Mouse (Mus musculus) E14TG2a.4 (cell line): ENCODE measurements around the gene Peli2.
"Not testable (repeated sequence)": the region's sequence is repeated elsewhere in the genome, so short reads cannot be mapped to it uniquely, and the experiment has no call there.

Experiments
- H3K27me3 ChIP-seq: 2 replicates; pipeline ENCODE4 v1.6.1; 2014; ENCODE audit warnings: low read length, control low read depth; ENCODE audit not compliant: insufficient read depth
- H3K36me3 ChIP-seq: 2 replicates; pipeline ENCODE4 v1.6.1; 2014; ENCODE audit warnings: low read length, control low read depth; ENCODE audit not compliant: insufficient read depth
- H3K4me1 ChIP-seq: replicated peaks from 2 replicates; pipeline ENCODE4 v1.6.1; 2014; ENCODE audit warnings: low read depth, low read length, control low read depth
- H3K4me3 ChIP-seq: replicated peaks from 2 replicates; pipeline ENCODE4 v1.5.1; 2014; ENCODE audit warnings: mild to moderate bottlenecking, low read length
- H3K9me3 ChIP-seq: 2 replicates; pipeline ENCODE4 v1.6.1; 2014; ENCODE audit warnings: low read length, control low read depth
- CTCF ChIP-seq: conservative IDR thresholded peaks from 2 replicates; pipeline ENCODE4 v1.5.1; 2014; ENCODE audit warnings: low read length
- NANOG ChIP-seq: IDR thresholded peaks from 2 replicates; pipeline ENCODE4 v1.6.1; 2014; ENCODE audit warnings: borderline replicate concordance, low read length, mixed read lengths
- POU5F1 ChIP-seq: IDR thresholded peaks from 2 replicates; pipeline ENCODE4 v1.6.1; 2014; ENCODE audit warnings: low read length, borderline replicate concordance

Gene Peli2

DNA sequence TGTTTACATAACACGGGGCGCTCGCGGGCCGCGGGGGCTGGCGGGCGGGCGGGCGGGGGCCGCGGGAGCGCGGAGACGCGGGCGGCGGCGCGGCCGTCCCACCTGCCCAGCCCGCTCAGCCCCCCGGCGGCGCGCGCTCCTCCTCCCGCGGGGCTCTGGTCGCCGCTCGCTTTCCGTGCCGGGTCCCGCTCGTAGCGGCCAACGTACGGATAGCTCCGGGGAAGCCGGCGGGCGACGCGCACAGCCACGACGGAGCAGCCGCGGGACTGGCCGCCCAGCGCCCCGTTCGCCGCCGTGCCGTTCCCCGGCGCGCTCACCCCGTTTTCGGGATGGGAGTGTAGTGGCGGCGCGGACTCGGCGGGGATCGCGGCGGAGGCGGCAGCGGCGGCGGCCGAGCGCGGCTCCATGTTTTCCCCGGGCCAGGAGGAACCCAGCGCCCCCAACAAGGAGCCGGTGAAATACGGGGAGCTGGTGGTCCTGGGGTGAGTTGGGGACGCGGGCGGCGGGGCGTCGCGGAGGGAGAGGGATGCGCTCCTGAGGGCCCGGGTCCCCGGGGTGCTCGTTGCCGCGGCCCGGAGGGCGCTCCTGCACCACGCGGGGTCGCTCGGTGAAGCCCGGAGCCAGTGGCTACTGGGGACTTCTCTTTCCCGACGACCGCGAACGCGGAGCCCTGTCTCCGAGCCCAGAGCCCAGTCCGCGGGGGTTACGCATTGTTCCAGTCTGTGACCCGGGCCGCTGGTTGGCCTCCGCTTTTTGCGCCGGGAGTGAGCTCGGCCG, at the start of gene Peli2:
Gene Peli2, plus strand, starts transcription at position 72 of the 777 bp plus-strand sequence.
- Histone ChIP-seq H3K36me3 (no peaks in the 10 kb centered on the region), H3K9me3 (no peaks in the 10 kb centered on the region), H3K27me3 (peaks cover 55% of the 10 kb centered on the region), H3K4me1 (peaks cover 27% of the 10 kb centered on the region), H3K4me3 (peak within 1 kb of the TSS; percentile 84)
- no peak for TF ChIP-seq NANOG
- TF ChIP-seq CTCF = no peak
- no peak for TF ChIP-seq POU5F1

GRCm38 (mm10) chr14:48072104-48072503, 48.5 kb upstream of the Peli2 start:
- Histone ChIP-seq H3K4me3 (no peak overlapping the region), H3K4me1 (no peaks in the 10 kb centered on the region), H3K36me3 (no peaks in the 10 kb centered on the region), H3K27me3 (no peaks in the 10 kb centered on the region), H3K9me3 (no peaks in the 10 kb centered on the region)
- TF ChIP-seq POU5F1 = no peak
- TF ChIP-seq NANOG = no peak
- no peak for TF ChIP-seq CTCF

DNA sequence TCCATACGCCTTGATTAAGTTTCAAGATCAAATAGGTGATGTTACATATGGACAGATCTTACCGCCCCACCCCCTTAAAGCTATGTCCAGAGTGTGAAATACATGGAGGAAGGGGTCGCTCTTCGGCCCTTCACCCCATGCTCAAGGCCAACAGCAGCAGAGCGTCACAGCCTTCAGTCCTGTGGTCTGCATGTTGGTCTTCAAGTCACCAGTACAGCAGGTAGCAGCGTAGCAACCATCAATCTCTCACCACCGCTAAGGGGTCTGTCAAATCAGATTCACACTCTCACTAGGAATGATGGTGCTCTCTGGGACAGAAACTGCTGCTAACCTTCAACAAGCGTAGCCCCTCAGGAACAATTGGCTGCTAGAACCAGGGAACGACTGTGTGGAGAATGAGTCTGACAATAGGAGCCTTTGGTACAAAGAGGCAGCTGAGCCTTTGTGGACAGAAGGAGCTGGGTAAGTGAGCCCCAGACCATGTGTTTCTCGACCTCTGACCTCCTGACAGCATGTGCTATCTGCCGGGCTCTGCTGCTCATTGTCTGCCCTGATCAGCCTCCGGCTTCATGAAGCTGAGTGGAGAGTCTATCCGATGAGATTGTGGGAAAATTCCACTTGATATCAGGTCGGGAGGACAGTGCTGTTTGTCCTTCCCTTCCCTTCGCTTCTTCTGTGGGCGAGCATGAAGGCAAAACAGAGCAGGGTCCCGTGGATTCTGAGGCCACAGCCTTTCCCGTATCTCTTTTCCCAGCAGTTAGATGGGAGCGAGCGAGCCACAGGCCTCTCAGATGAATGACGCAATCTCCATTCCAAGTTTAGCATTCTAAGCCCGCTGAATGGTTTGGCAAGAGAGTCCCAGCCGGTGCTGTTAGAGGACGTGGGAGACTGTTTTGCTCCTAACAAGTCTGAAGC, 47.1 kb upstream of the Peli2 start:
- Histone ChIP-seq H3K36me3 (no peaks in the 10 kb centered on the region), H3K4me1 (no peaks in the 10 kb centered on the region), H3K9me3 (no peaks in the 10 kb centered on the region), H3K4me3 (no peak overlapping the region), H3K27me3 (no peaks in the 10 kb centered on the region)
- TF ChIP-seq CTCF (no peak), NANOG (no peak), POU5F1 (no peak)

DNA sequence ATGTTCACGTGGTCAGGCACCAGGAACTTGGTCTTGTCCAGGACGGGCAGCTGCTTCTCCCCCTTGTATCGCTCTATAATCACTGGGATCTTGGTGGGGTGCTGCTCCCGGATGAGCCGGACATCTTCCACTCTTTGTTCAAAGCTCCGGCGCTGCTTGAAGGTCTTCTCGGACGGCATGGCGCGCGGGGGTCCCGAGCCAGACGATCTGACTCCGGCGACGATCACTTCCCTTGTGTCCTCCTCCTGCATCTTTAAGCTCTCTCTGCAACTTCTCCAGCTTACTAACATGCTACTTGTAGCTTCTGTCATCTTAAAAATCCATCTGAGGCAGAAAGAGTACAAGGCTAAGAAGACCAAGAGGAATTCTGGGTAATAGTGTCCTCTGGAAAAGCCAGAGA, 41.0 kb upstream of the Peli2 start:
- not testable (repeated sequence) for H3K27me3 ChIP-seq, H3K9me3 ChIP-seq, H3K4me1 ChIP-seq, H3K4me3 ChIP-seq, H3K36me3 ChIP-seq

GRCm38 (mm10) chr14:48083836-48084812, 36.5 kb upstream of the Peli2 start:
- Histone ChIP-seq H3K36me3 (no peaks in the 10 kb centered on the region), H3K4me1 (no peaks in the 10 kb centered on the region), H3K9me3 (no peaks in the 10 kb centered on the region), H3K4me3 (no peak overlapping the region), H3K27me3 (no peaks in the 10 kb centered on the region)
- no peak for TF ChIP-seq CTCF
- no peak for TF ChIP-seq POU5F1
- TF ChIP-seq NANOG = no peak

DNA sequence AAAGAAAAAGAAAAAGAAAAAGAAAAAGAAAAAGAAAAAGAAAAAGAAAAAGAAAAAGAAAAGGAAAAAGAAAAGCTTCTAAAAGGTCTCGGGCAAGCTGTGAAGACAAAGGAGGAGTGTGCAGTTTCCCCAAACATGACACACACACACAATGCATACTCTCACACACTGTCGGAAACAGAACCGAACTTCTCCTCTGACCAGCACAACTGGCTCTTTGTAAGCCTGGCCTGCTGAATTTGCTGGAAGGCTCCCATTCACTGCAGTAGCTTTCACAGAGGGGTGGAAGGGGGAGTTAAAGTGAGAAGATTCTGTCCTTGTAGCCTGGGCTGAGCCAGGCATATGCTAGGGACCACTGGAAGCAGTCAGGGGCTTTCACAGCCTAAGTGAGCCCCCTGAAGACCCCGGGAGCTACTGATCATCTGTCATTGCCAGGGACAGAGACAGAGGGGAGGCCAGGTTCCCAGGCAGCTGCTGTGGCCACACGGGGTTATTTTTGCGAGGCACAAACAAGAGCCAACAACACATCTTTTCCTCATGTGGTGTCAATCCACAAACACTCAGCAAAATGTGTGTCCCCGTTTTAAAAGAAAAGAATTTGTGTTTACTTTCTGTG, 33.8 kb upstream of the Peli2 start:
- TF ChIP-seq POU5F1 (no peak), NANOG (no peak), CTCF (no peak)
- no peaks in the 10 kb centered on the region for H3K27me3 ChIP-seq
- H3K4me3 ChIP-seq = no peak overlapping the region
- H3K9me3 ChIP-seq = no peaks in the 10 kb centered on the region
- H3K4me1 ChIP-seq = no peaks in the 10 kb centered on the region
- H3K36me3 ChIP-seq = no peaks in the 10 kb centered on the region

DNA sequence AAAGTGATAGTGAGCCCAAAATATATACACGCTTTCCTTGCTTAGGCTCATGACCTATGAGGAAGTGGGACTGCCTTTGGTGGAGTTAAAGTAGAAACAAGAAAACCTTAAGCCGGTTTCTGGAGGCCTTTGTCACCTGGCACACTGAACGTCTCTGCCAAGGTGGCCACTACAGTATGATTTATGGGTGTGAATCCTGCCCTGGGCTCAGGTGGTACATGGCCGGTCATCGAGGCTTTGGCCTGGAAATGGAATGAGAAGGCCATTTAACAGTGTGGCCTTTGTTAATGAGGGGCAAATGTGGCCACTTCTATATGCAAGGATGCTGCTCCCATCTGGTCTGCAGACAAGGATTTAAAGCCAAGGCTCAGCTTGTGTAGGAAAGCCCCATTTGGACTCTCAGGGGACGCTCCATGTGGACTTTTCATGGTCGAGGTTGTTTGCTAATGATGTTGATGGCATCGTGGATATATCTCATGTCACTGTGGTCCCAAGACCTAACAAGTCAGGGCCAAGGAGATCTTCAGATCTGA, 33.3 kb upstream of the Peli2 start:
- Histone ChIP-seq H3K4me3 (no peak overlapping the region), H3K9me3 (0 out of 2 replicates have a peak, but pooled peaks cover under 1% of the 10 kb centered on the region), H3K27me3 (no peaks in the 10 kb centered on the region), H3K4me1 (no peaks in the 10 kb centered on the region), H3K36me3 (no peaks in the 10 kb centered on the region)
- no peak for TF ChIP-seq POU5F1
